Mouse (Mus musculus) spleen, adult 2 months (tissue): ENCODE results near the gene Nppb. TPM values are rescaled to one million over a fixed set of nuclear protein-coding genes. Genes with fewer than 3 reads are reported as not detected.
A peak's percentile ranks its signal among the peaks of the same experiment; 100 is the strongest.

Experiments used
- DNase-seq, 2 experiments: peaks; one replicate each; pipeline versions ENCODE4 v3.0.0 to v3.0.0-alpha.2; 2012 to 2021; ENCODE audit warnings: low spot score in 2 of 2, low read depth in 1 of 2
- H3K27ac ChIP-seq: fragments of 200-500 bp; 2 replicates; pipeline ENCODE4 v1.5.1; 2012; ENCODE audit warnings: low read length, inconsistent platforms; ENCODE audit not compliant: insufficient read depth
- H3K27me3 ChIP-seq: fragments of 200-500 bp; 2 replicates; pipeline ENCODE4 v1.6.1; 2012; ENCODE audit warnings: mild to moderate bottlenecking, moderate library complexity, low read length, inconsistent platforms; ENCODE audit not compliant: control insufficient read depth, insufficient read depth
- H3K36me3 ChIP-seq: fragments of 200-500 bp; 2 replicates; pipeline ENCODE4 v1.6.1; 2012; ENCODE audit warnings: mild to moderate bottlenecking, low read length, inconsistent platforms; ENCODE audit not compliant: control insufficient read depth, insufficient read depth
- H3K4me1 ChIP-seq: fragments of 200-500 bp; 2 replicates; pipeline ENCODE4 v1.6.1; 2011; ENCODE audit warnings: inconsistent platforms; ENCODE audit not compliant: control insufficient read depth, insufficient read depth, insufficient read length
- H3K4me3 ChIP-seq: fragments of 200-500 bp; 2 replicates; pipeline ENCODE4 v1.5.1; 2011; ENCODE audit warnings: mild to moderate bottlenecking, inconsistent platforms; ENCODE audit not compliant: insufficient read depth, insufficient read length; ENCODE audit errors: extremely low read depth
- CTCF ChIP-seq: fragments of 200-500 bp; IDR thresholded peaks from 2 replicates; pipeline ENCODE4 v1.5.1; 2011; ENCODE audit warnings: mild to moderate bottlenecking, inconsistent platforms; ENCODE audit not compliant: insufficient read depth, insufficient read length, insufficient replicate concordance; ENCODE audit errors: extremely low read depth
- POLR2A ChIP-seq: fragments of 200-500 bp; IDR thresholded peaks from 2 replicates; pipeline ENCODE4 v1.6.1; 2011; ENCODE audit warnings: low read depth, low read length, inconsistent platforms
- WGBS: fragments of 180-500 bp; shearing (Covaris S2); methylation state at CpG from one replicate; pipeline ENCODE4 v1.1.7; 2018; 5-methylcytosine and 5-hydroxymethylcytosine counted together
- polyA plus RNA-seq: library from polyadenylated mRNA; depleted of rRNA; stranded (reverse); fragments of >200 nt; gene quantifications from 2 replicates; pipeline ENCODE4 v1.2.3, GENCODE M21; 2012

The Nppb gene
- polyA plus RNA-seq, 1 experiment, result not detected

DNA sequence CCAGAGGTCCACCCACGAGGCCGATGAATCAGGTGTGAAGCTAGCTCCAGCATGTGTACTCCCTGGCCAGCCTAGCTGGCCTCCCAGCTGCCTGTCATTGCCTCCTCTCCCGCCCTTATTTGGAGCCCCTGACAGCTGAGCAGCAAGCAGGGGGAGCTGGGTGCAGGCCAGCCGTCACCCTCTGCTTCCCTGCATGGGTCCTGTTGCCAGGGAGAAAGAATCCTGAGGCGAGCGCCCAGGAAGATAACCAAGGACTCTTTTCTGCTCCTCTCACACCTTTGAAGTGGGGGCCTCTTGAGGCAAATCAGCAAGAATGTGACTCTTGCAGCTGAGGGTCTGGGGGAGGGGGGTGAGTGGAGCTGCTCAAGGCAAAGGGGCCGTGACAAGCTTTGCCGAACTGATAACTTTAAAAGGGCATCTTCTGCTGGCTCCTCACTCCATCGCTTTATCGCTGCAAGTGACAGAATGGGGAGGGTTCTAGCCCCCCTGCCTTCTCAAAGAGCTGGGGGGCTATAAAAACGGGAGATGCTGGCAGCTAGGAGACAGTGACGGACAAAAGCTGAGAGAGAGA is 14.7 kb downstream of the Nppb start, which contains the start of gene Nppa:
Gene Nppa, plus strand, starts transcription at position 521 of the 571 bp plus-strand sequence.
- no peaks in the 10 kb centered on the region for H3K36me3 ChIP-seq
- H3K4me3 ChIP-seq, result no peak within 1 kb of the TSS
- no peak for DNase-seq
- TF ChIP-seq POLR2A (no peak), CTCF (no peak)
- 41% methylated on average over 12 of the region's 12 CpGs for WGBS
- H3K4me1 ChIP-seq, result no peaks in the 10 kb centered on the region
- H3K27ac ChIP-seq, result no peak within 1 kb of the TSS
- no peaks in the 10 kb centered on the region for H3K27me3 ChIP-seq

DNA sequence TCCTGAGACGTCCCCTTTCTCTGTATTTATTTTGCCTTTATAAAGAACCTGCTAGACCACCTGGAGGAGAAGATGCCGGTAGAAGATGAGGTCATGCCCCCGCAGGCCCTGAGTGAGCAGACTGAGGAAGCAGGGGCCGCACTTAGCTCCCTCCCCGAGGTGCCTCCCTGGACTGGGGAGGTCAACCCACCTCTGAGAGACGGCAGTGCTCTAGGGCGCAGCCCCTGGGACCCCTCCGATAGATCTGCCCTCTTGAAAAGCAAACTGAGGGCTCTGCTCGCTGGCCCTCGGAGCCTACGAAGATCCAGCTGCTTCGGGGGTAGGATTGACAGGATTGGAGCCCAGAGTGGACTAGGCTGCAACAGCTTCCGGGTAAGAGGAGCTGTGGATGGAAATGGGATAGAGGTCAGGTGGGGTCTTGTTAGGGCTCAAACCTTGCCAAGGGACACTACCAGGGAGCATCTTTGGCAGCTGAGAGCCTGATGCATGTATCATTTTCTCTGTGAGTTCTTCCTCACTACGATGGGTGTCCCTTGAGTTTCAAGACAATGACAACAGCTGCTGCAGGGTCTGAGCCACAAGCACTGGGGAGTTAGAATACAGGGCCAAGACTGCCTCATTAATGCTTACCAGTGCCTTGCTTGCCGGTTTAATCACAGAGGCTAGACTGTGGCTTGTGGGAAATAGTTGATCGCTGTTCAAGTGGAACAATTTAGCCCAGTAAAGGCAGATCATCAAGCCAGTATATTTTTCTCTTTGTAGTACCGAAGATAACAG is 15.6 kb downstream of the Nppb start:
- H3K4me3 ChIP-seq, result no peak overlapping the region
- peaks cover 7% of the 10 kb centered on the region for H3K36me3 ChIP-seq
- H3K27ac ChIP-seq, result no peak overlapping the region
- no peaks in the 10 kb centered on the region for H3K4me1 ChIP-seq
- WGBS, result 83% methylated on average over 17 of the region's 17 CpGs
- DNase-seq, result no peak
- TF ChIP-seq POLR2A, result no peak
- no peak for TF ChIP-seq CTCF
- H3K27me3 ChIP-seq, result no peaks in the 10 kb centered on the region

DNA sequence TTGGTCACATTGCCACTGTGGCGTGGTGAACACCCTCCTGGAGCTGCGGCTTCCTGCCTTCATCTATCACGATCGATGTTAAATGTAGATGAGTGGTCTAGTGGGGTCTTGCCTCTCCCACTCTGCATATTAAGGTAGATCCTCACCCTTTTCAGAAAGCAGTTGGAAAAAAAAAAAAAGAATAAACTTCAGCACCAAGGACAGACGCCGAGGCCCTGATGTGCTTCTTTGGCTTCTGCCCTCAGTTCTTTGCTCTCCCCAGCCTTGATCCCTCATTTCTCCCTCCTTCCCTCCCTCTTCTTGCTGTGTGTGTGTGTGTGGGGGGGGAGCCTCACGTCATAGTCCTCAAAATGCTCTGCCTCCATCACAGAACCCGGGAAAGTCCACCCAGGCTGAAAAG is 16.3 kb downstream of the Nppb start:
- Histone ChIP-seq H3K4me1 (no peaks in the 10 kb centered on the region), H3K27me3 (no peaks in the 10 kb centered on the region), H3K27ac (no peak overlapping the region), H3K4me3 (no peak overlapping the region), H3K36me3 (peaks cover 12% of the 10 kb centered on the region)
- DNase-seq, result no peak
- TF ChIP-seq CTCF (no peak), POLR2A (no peak)
- WGBS, result 47% methylated on average over 8 of the region's 8 CpGs

GRCm38 (mm10) chr4:148004361-148004760 is 18.8 kb downstream of the Nppb start:
- no peak for TF ChIP-seq POLR2A
- TF ChIP-seq CTCF, result no peak
- 93% methylated on average over 7 of the region's 7 CpGs for WGBS
- peaks cover 21% of the 10 kb centered on the region for H3K36me3 ChIP-seq
- DNase-seq, result no peak
- no peaks in the 10 kb centered on the region for H3K27me3 ChIP-seq
- no peaks in the 10 kb centered on the region for H3K4me1 ChIP-seq
- no peak overlapping the region for H3K27ac ChIP-seq
- H3K4me3 ChIP-seq, result no peak overlapping the region

DNA sequence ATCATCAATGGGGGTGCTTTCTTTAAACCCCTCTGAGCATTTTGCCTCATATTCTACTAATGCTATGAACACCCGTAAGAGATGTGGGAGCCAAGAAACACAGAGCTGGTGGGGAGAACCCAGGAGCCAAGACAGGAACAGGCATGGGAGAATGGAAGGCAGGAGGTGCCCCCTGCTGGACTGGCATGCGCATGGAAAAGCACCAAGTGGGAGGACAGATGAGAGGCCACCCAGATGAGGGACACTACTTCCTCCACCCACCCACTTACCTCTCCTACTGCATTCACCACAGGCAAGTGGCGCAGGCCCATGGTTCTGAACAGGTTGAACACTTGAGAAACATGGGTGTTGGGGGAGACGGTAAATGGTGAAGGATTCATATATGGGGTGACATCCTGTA is 22.8 kb downstream of the Nppb start:
- 93% methylated on average over 4 of the region's 4 CpGs for WGBS
- Histone ChIP-seq H3K36me3 (peaks cover 52% of the 10 kb centered on the region), H3K27me3 (no peaks in the 10 kb centered on the region), H3K4me3 (no peak overlapping the region), H3K27ac (no peak overlapping the region), H3K4me1 (no peaks in the 10 kb centered on the region)
- DNase-seq, result no peak
- TF ChIP-seq POLR2A (no peak), CTCF (peak; percentile 29; the same call in 1 of the 2 replicates)

GRCm38 (mm10) chr4:148009641-148010040 is 24.1 kb downstream of the Nppb start:
- Histone ChIP-seq H3K4me1 (no peaks in the 10 kb centered on the region), H3K27ac (no peak overlapping the region), H3K27me3 (no peaks in the 10 kb centered on the region), H3K36me3 (peaks cover 62% of the 10 kb centered on the region), H3K4me3 (no peak overlapping the region)
- DNase-seq, result no peak
- WGBS, result 95% methylated on average over 2 of the region's 2 CpGs
- no peak for TF ChIP-seq POLR2A
- TF ChIP-seq CTCF, result no peak

DNA sequence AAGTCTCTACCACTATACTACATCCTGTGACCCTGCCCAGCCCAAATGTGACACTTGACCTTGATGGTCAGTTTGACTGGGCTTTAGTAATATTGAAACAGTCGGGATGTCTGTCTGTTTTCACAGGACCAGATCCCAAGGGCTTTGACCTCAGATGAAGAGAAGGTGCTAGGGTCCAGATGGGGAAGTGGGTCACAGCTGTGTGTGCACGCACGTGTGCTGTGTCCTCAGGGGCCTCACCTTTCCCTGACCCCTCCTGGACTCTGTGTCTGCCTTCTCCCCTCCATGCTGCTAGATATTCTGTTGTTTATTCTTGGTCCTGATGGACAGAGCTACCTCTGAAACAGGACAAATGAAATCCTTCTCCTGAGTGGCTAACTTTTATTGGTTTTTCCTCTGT is 25.7 kb downstream of the Nppb start:
- Histone ChIP-seq H3K27ac (no peak overlapping the region), H3K4me1 (no peaks in the 10 kb centered on the region), H3K4me3 (no peak overlapping the region), H3K27me3 (no peaks in the 10 kb centered on the region), H3K36me3 (peaks cover 60% of the 10 kb centered on the region)
- no peak for TF ChIP-seq CTCF
- no peak for TF ChIP-seq POLR2A
- 79% methylated on average over 3 of the region's 3 CpGs for WGBS
- DNase-seq, result no peak
